Mouse (Mus musculus) neural tube, embryonic 11.5 days (tissue): ENCODE measurements around the gene Mbd6. TPM values are rescaled to one million over a fixed set of nuclear protein-coding genes. Genes with fewer than 3 reads are reported as not detected.

Source experiments
- ATAC-seq: fragments of 200-750 bp; cut with Nextera tagmentation; 2 replicates; pipeline ENCODE4 v1.8.0; 2017; ENCODE audit warnings: moderate number of reproducible peaks, mild to moderate bottlenecking, moderate TSS enrichment, moderate library complexity; ENCODE audit not compliant: insufficient read depth, low FRiP score, low TSS enrichment
- DNase-seq: peaks from one replicate; pipeline ENCODE4 v3.0.0-alpha.2; 2015; ENCODE audit warnings: low spot score
- H3K27ac ChIP-seq: fragments of 300-500 bp; sonication (generic); 2 replicates; pipeline ENCODE4 v1.5.1; 2014; ENCODE audit warnings: low read depth, mild to moderate bottlenecking, low read length
- H3K27me3 ChIP-seq: fragments of 300-500 bp; sonication (generic); 2 replicates; pipeline ENCODE4 v1.6.1; 2014; ENCODE audit warnings: mild to moderate bottlenecking, low read length, mixed read lengths; ENCODE audit not compliant: control insufficient read depth, insufficient read depth
- H3K36me3 ChIP-seq: fragments of 300-500 bp; sonication (generic); 2 replicates; pipeline ENCODE4 v1.6.1; 2014; ENCODE audit warnings: mild to moderate bottlenecking, low read length, moderate library complexity, mixed read lengths; ENCODE audit not compliant: control insufficient read depth, insufficient read depth
- H3K4me1 ChIP-seq: fragments of 300-500 bp; sonication (generic); 2 replicates; pipeline ENCODE4 v1.6.1; 2014; ENCODE audit warnings: low read length, mixed read lengths; ENCODE audit not compliant: control insufficient read depth, insufficient read depth
- H3K4me2 ChIP-seq: fragments of 300-500 bp; sonication (generic); 2 replicates; pipeline ENCODE4 v1.6.1; 2014; ENCODE audit warnings: low read depth, mild to moderate bottlenecking, moderate library complexity
- H3K4me3 ChIP-seq: fragments of 300-500 bp; sonication (generic); 2 replicates; pipeline ENCODE4 v1.5.1; 2014; ENCODE audit warnings: low read depth, low read length
- H3K9ac ChIP-seq: fragments of 300-500 bp; sonication (generic); 2 replicates; pipeline ENCODE4 v1.6.1; 2014; ENCODE audit warnings: mild to moderate bottlenecking, low read length
- H3K9me3 ChIP-seq: fragments of 300-500 bp; sonication (generic); 2 replicates; pipeline ENCODE4 v1.6.1; 2016; ENCODE audit warnings: low read length; ENCODE audit not compliant: control insufficient read depth
- WGBS: fragments of 180-500 bp; shearing (Covaris S2); extraction: QIAGEN DNeasy Blood & Tissue Kit; methylation state at CpG from one replicate; pipeline ENCODE4 v1.1.7; 2014; 5-methylcytosine and 5-hydroxymethylcytosine counted together
- polyA plus RNA-seq: library from polyadenylated mRNA; unstranded; fragments of >200 nt; fragmentation: Nextera tagmentation; extraction: Ambion mirVana; gene quantifications from 2 replicates; pipeline ENCODE4 v1.2.1, GENCODE M21; 2014

Gene Mbd6
- polyA plus RNA-seq, result 17.0 and 17.6 TPM in 2 replicates

DNA sequence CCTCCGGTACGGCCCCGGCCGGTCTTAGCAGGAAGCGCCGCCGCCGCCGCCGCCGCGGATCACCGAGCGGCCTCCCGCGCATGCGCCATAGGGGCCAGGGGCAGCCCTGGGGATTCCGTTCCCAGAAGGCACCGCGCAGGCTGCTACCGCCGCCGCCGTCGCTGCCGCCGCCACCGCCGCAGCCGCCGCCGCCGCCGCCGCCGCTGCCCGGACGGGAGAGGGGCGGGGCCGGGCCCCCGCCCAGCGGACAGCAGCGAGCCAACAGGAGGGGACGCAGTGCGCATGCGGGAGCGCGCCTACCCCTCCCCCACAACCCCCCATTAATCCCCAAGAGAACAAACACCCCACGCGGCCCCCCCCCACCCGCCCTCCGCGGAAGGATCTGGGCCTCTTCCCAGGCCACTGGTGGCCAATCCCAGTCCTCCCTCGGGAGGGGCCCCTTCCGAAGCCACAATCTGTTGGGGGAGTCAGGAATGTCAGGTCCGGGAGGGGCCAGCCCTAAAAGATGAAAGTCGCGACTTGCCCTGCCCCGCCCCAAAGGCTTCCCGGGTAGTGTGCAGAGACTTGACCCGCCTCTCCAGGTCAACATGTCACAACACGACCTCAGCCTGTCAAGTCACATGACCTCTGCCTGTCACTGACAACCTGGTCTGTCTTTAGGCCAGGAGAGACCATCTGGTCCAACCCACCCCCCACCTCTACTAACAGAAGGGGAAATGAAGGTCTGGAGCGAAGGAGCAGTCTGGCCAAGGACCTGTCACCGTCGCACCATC, at the start of gene Mbd6:
TSS of gene Mbd6 (minus strand) at position 219 of the 773 bp plus-strand sequence.
- ATAC-seq, result peak; percentile 20
- DNase-seq, result peak; percentile 88
- H3K27me3 ChIP-seq, result no peaks in the 10 kb centered on the region
- peak within 1 kb of the TSS; percentile 91 for H3K4me2 ChIP-seq
- WGBS, result 0% methylated on average over 21 of the region's 65 CpGs
- H3K4me3 ChIP-seq, result peak within 1 kb of the TSS; percentile 80
- no peaks in the 10 kb centered on the region for H3K9me3 ChIP-seq
- peaks cover 16% of the 10 kb centered on the region for H3K36me3 ChIP-seq
- peak within 1 kb of the TSS; percentile 85 for H3K9ac ChIP-seq
- peaks cover 34% of the 10 kb centered on the region for H3K4me1 ChIP-seq
- peak within 1 kb of the TSS; percentile 90 for H3K27ac ChIP-seq

DNA sequence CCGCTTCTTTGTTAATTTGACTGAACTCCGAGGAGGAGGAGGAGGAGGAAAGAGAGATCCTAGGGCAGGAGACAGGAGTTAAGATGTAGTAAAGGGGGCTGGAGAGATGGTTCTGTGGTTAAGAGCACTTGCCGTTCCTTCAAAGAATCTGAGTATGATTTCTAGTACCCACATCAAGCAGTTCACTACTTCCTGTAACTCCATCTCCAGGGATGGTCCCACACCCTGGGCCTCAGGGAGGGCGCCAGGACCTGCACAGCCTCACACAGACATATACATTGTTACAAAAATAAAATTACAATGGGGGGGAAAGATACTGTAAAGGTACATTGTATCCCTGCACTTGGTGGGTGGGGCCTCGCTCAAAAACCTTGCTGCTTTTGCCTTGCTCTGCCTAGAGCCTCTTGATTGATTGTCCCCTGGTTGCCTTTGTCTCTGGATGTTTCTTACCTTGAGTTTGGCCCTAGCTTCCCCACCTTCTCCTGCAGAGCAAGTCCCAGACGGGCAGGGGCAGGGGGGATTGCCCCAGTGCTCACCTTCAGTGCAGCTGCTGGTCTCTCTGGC, 48.8 kb upstream of the Mbd6 start:
- no peak overlapping the region for H3K4me2 ChIP-seq
- WGBS, result 88% methylated on average over 6 of the region's 6 CpGs
- no peak overlapping the region for H3K4me3 ChIP-seq
- no peak overlapping the region for H3K9ac ChIP-seq
- no peak for ATAC-seq
- no peaks in the 10 kb centered on the region for H3K9me3 ChIP-seq
- no peak overlapping the region for H3K27ac ChIP-seq
- H3K4me1 ChIP-seq, result peaks cover 21% of the 10 kb centered on the region
- H3K27me3 ChIP-seq, result peaks cover 19% of the 10 kb centered on the region
- no peak for DNase-seq
- H3K36me3 ChIP-seq, result peaks cover 2% of the 10 kb centered on the region; the same call in 1 of the 2 replicates

DNA sequence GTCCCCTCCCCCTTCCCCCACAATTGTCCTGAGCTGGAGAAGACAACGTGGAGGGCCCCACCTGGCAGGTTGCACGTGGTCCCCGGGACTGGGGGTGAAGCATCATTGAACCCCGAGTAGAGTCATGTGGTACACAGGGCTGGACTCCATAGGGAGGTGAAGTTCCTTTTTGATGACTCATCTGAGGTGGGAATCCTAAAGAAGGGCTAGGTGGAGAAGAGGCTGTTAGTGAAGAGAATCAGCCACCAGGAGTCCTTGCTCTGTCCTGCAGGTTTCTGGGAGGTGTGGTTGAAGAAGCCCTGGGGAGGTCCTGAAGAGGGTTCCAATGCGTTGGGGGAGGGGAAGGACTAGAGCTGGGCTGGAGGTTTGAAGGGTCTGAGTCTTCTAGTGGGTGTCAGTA, 48.1 kb upstream of the Mbd6 start:
- Histone ChIP-seq H3K27me3 (peaks cover 19% of the 10 kb centered on the region), H3K9me3 (no peaks in the 10 kb centered on the region), H3K4me1 (peaks cover 21% of the 10 kb centered on the region), H3K4me2 (no peak overlapping the region), H3K4me3 (no peak overlapping the region), H3K36me3 (peaks cover 6% of the 10 kb centered on the region), H3K27ac (no peak overlapping the region), H3K9ac (no peak overlapping the region)
- WGBS, result 77% methylated on average over 5 of the region's 5 CpGs
- no peak for DNase-seq
- no peak for ATAC-seq

DNA sequence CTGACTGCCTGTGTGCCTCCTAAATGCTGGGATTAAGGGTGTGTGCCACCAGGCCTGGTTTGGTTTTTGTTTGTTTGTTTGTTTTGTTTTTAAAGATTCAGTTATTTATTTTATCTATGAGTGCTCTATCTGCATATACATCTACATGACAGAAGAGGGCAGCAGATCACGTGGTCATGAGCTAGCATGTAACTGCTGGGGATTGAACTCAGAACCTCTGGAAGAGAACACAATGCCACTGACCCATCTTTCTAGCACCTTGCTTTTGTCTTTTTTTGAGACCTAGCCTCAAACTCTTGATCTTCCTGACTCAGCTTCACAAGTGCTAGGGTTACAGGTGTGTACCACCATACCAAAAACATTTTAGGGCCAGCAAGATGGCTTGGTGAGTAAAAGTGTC, 46.5 kb upstream of the Mbd6 start:
- ATAC-seq, result no peak

DNA sequence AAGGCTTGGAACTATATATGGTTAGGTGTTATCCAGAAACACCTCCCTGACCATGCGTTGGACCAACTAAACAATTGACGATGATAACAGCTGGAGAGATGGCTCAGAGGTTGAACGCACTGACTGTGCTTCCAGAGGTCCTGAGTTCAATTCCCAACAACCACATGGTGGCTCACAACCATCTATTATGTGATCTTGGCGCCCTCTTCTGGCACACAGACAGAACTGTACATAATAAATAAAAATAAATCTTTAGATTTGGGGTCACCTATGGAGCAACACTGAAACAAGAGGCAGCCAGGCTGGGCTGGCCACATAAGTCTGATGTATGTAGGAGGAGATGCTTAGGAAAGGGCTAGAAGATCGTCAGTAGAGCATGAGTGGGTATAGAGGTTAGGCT, 44.3 kb upstream of the Mbd6 start:
- Histone ChIP-seq H3K4me1 (no peaks in the 10 kb centered on the region), H3K27ac (no peak overlapping the region), H3K4me2 (no peak overlapping the region), H3K36me3 (peaks cover 6% of the 10 kb centered on the region), H3K27me3 (peaks cover 3% of the 10 kb centered on the region; the same call in 1 of the 2 replicates), H3K9ac (no peak overlapping the region), H3K4me3 (no peak overlapping the region), H3K9me3 (no peaks in the 10 kb centered on the region)
- no peak for DNase-seq
- 72% methylated on average over 5 of the region's 5 CpGs for WGBS
- no peak for ATAC-seq

More for the DNA sequence above, 46.5 kb upstream of the Mbd6 start:
- no peak for DNase-seq
- H3K4me1 ChIP-seq, result peaks cover 8% of the 10 kb centered on the region; the same call in 1 of the 2 replicates
- peaks cover 5% of the 10 kb centered on the region for H3K27me3 ChIP-seq
- H3K27ac ChIP-seq, result no peak overlapping the region
- no peaks in the 10 kb centered on the region for H3K9me3 ChIP-seq
- H3K4me3 ChIP-seq, result no peak overlapping the region
- WGBS, result 73% methylated on average over 1 of the region's 1 CpGs
- no peak overlapping the region for H3K9ac ChIP-seq
- peaks cover 6% of the 10 kb centered on the region for H3K36me3 ChIP-seq
- no peak overlapping the region for H3K4me2 ChIP-seq

DNA sequence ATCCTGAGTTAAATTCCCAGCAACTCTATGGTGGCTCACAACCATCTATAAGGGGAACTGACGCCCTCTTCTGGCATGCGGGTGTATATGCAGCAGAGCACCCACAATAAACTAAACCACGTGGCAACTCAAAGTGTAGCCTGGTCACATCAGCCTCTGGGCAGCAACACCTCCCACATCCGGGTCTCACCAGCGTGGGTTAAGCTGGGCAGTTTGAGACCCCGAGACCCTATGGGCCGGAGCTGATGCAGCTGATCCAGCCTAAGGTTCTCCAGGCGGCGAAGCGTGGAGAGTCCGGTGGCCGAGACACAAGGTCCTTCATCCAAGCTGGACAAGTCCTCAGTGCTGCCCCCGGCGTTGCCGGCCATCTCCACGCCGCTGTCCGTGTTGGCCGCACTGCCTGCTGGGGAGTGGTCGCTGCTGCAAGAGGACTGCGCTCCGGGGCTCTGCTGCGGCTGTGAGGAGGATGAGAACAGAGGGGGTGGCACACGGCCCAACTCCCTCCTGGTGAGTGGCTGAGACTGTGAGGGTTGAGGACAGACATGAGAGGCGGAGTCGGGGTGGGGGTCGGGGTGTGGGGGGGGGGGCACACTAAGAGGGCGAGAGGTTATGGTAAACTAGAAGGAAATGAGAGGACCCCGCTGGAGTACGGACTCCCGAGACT, 43.5 kb upstream of the Mbd6 start:
- DNase-seq (no peak), ATAC-seq (no peak)
- no peak overlapping the region for H3K27ac ChIP-seq
- H3K4me1 ChIP-seq, result no peaks in the 10 kb centered on the region
- no peak overlapping the region for H3K9ac ChIP-seq
- H3K4me2 ChIP-seq, result peak overlapping the region; percentile 12; the same call in 1 of the 2 replicates
- H3K36me3 ChIP-seq, result peaks cover 6% of the 10 kb centered on the region
- WGBS, result 48% methylated on average over 31 of the region's 31 CpGs
- H3K9me3 ChIP-seq, result no peaks in the 10 kb centered on the region
- H3K4me3 ChIP-seq, result no peak overlapping the region
- peaks cover 11% of the 10 kb centered on the region for H3K27me3 ChIP-seq

DNA sequence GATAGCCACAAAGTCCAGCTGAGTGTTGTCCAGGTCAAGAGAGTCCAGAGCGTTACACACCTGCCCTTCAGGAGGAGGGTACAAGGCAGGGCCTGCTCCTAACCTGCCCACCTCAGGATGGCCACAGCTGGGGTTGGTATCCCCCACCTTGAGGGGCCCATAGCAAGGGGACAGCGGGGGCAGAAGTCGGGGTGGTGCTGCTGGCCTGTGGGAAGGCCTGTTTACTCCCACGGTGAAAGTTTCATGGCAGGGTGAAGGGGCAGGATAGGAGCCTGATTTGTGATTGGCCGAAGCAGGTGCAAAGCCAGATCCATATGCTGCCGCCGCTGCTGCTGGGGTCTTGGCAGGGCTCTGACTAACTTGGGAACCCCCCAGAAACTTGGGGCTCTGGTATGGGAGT, 41.4 kb upstream of the Mbd6 start:
- Histone ChIP-seq H3K4me2 (no peak overlapping the region), H3K4me3 (no peak overlapping the region), H3K9me3 (no peaks in the 10 kb centered on the region), H3K27ac (no peak overlapping the region), H3K4me1 (peaks cover 6% of the 10 kb centered on the region), H3K27me3 (peaks cover 31% of the 10 kb centered on the region), H3K36me3 (peaks cover 6% of the 10 kb centered on the region), H3K9ac (no peak overlapping the region)
- ATAC-seq (no peak), DNase-seq (no peak)
- WGBS, result 90% methylated on average over 7 of the region's 7 CpGs

DNA sequence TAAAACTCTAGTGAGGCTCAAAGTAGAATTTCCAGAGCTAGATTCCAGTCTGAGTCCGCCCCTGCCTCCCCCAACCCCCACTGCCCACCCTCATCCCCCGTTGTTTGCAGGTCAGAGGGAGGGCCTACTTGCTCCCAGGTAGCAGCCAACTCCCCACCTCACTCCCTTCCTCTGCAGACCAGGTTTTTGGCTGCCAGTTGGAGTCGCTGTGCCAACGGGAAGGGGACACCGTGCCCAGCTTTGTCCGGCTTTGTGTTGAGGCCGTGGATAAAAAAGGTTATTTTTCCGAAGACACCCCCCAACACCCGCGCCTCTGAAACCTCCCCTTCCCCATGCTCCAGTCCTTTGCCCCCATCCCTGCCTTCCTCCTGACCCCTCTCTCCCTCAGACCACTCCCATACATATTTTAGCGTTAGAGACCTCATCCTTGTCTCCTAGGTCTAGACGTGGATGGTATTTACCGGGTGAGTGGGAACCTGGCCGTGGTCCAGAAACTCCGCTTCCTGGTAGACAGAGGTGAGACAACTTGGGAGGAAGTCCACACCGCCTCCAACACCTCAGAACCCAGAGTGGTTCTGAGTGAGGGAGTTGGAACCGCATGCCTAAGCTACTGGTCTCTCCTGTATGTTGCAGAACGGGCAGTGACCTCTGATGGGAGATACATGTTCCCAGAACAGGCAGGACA, 38.8 kb upstream of the Mbd6 start:
- H3K27me3 ChIP-seq, result peaks cover 37% of the 10 kb centered on the region
- H3K9ac ChIP-seq, result no peak overlapping the region
- peaks cover 4% of the 10 kb centered on the region; the same call in 1 of the 2 replicates for H3K36me3 ChIP-seq
- no peak overlapping the region for H3K4me2 ChIP-seq
- H3K4me1 ChIP-seq, result peaks cover 6% of the 10 kb centered on the region
- DNase-seq, result no peak
- WGBS, result 54% methylated on average over 18 of the region's 18 CpGs
- no peak overlapping the region for H3K27ac ChIP-seq
- H3K9me3 ChIP-seq, result no peaks in the 10 kb centered on the region
- ATAC-seq, result no peak
- no peak overlapping the region for H3K4me3 ChIP-seq
